Mouse (Mus musculus) hindbrain, embryonic 12.5 days (tissue): ENCODE results near the gene Rplp1. TPM values are rescaled to one million over a fixed set of nuclear protein-coding genes. Genes with fewer than 3 reads are reported as not detected.

Experiments
- ATAC-seq: fragments of 200-750 bp; cut with Nextera tagmentation; 2 replicates; pipeline ENCODE4 v1.8.0; 2017; ENCODE audit warnings: moderate TSS enrichment; ENCODE audit not compliant: low FRiP score
- H3K27ac ChIP-seq: fragments of 300-500 bp; sonication (generic); 2 replicates; pipeline ENCODE4 v1.5.1; 2016; ENCODE audit warnings: mild to moderate bottlenecking
- H3K27me3 ChIP-seq: fragments of 300-500 bp; sonication (generic); 2 replicates; pipeline ENCODE4 v1.6.1; 2016; ENCODE audit warnings: mild to moderate bottlenecking
- H3K36me3 ChIP-seq: fragments of 300-500 bp; sonication (generic); 2 replicates; pipeline ENCODE4 v1.6.1; 2016; ENCODE audit warnings: mild to moderate bottlenecking
- H3K4me1 ChIP-seq: fragments of 300-500 bp; sonication (generic); 2 replicates; pipeline ENCODE4 v1.6.1; 2016
- H3K4me2 ChIP-seq: fragments of 300-500 bp; sonication (generic); replicated peaks from 2 replicates; pipeline ENCODE4 v1.6.1; 2016; ENCODE audit warnings: mild to moderate bottlenecking
- H3K4me3 ChIP-seq: fragments of 300-500 bp; sonication (generic); 2 replicates; pipeline ENCODE4 v1.5.1; 2016; ENCODE audit warnings: mild to moderate bottlenecking
- H3K9ac ChIP-seq: fragments of 300-500 bp; sonication (generic); 2 replicates; pipeline ENCODE4 v1.6.1; 2016; ENCODE audit warnings: mild to moderate bottlenecking, moderate library complexity
- H3K9me3 ChIP-seq: fragments of 300-500 bp; sonication (generic); replicated peaks from 2 replicates; pipeline ENCODE4 v1.6.1; 2016; ENCODE audit warnings: mild to moderate bottlenecking
- WGBS: fragments of 180-500 bp; shearing (Covaris S2); methylation state at CpG from one replicate; pipeline ENCODE4 v1.1.7; 2016; 5-methylcytosine and 5-hydroxymethylcytosine counted together
- polyA plus RNA-seq: library from polyadenylated mRNA; unstranded; fragments of >200 nt; fragmentation: Nextera tagmentation; extraction: Ambion mirVana; gene quantifications from 2 replicates; pipeline ENCODE4 v1.2.1, GENCODE M21; 2016

Gene Rplp1
- 692 and 796 TPM in 2 replicates for polyA plus RNA-seq

DNA sequence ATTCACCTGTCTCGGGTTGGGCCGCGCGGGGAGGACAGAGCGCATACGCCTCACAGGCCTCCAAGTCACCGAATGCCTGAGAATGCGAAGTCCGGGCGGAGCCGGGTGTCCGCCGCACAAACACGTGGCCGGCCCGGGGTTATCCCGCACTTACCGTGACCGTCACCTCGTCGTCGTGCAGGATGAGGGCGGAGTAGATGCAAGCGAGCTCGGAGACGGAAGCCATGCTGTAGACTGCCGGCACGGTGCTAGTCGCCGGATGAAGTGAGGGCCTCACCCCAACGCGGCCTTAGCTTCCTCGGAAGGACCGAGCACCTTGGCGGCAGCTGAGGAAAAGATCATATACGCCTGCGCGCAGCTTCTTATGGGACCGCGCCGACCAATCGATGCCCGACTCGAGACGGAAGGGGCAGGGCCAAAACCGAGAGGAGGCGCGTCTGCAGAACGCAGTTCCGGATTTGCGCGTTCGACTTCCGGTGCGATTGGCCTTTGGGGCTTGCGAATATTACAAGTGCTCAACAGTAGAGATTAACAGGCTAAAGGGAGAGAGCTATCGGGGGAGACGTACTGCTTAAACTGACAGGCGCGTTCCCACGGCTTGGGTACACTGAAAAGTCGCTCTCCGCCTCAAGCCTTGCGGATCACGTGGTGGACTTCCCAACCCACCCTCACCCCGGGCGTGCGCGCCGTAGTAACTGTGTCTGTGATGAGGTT lies at the start of gene Rplp1:
Gene Rplp1 (minus strand): TSS at position 340 of the 714 bp plus-strand sequence.
- Histone ChIP-seq H3K9ac (peak within 1 kb of the TSS; percentile 86), H3K4me2 (peak within 1 kb of the TSS; percentile 87), H3K36me3 (peaks cover 32% of the 10 kb centered on the region), H3K9me3 (no peaks in the 10 kb centered on the region), H3K27me3 (no peaks in the 10 kb centered on the region), H3K4me1 (peaks cover 11% of the 10 kb centered on the region), H3K4me3 (peak within 1 kb of the TSS; percentile 88), H3K27ac (peak within 1 kb of the TSS; percentile 95)
- peak; percentile 96 for ATAC-seq
- 0% methylated on average over 70 of the region's 70 CpGs for WGBS

DNA sequence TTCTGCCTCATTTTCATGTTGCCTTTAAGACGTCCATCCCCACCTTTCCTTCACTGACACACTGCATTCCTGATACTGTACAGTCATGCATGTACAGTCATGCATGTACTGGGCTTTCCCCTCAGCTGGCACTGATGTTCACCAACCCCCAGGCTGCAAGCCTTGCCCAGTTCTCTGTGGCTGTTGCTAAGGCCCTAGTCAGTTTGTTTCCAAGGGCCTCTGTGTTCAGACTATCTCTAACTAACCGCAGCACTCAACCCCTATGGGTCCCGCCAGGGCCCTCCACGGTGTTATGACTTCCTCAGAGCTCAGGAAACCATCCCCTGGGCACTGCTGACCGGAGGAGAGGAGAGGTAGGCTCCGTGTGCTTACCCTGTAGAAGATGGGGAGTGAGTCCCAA lies 49.0 kb upstream of the Rplp1 start:
- Histone ChIP-seq H3K4me2 (no peak overlapping the region), H3K4me1 (peaks cover 7% of the 10 kb centered on the region; the same call in 1 of the 2 replicates), H3K9me3 (no peaks in the 10 kb centered on the region), H3K36me3 (no peaks in the 10 kb centered on the region), H3K9ac (no peak overlapping the region), H3K27me3 (no peaks in the 10 kb centered on the region), H3K27ac (no peak overlapping the region), H3K4me3 (no peak overlapping the region)
- ATAC-seq, result no peak
- WGBS, result 77% methylated on average over 6 of the region's 6 CpGs

DNA sequence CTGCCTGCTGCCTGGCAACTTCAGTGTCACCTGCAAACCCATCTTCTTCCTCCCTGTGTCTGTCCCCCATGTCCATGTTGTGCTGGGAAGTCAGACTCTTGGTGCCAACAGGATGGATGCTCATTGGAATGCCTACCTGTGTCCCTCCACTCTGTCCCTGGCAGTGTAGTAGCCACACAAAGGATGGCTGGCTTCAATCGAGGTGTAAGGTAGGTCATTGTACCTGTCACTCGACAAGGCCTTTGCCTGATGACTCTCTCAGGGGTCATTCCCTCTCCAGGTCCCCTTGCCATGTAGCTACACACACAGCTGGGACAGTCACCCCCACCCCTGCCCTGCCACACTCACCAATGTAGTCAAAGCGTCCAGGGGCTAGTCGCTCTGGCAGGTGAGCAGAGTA lies 46.8 kb upstream of the Rplp1 start:
- Histone ChIP-seq H3K27me3 (no peaks in the 10 kb centered on the region), H3K9ac (no peak overlapping the region), H3K36me3 (no peaks in the 10 kb centered on the region), H3K4me3 (no peak overlapping the region), H3K9me3 (no peaks in the 10 kb centered on the region), H3K27ac (no peak overlapping the region), H3K4me2 (no peak overlapping the region), H3K4me1 (peaks cover 7% of the 10 kb centered on the region; the same call in 1 of the 2 replicates)
- ATAC-seq, result no peak
- 83% methylated on average over 4 of the region's 4 CpGs for WGBS

DNA sequence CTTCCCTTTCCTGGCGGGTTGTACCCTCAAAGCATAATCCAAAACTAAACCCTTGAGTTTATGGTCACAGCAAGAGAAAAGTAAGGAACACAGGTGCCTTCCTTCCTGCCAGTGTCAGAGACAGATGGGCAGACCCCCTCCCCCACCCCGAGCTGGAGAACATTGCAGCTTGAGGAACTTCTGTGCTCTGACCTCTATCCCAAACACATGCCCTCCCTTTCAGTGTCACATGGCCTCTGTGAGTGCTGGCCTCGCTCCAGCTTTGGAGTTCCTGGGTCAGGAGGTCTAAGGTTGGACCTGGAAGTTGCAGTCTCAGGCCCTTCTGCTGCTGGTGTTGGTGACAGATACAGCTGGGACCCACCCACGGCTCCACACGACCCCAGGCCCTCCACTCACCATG lies 46.4 kb upstream of the Rplp1 start:
- Histone ChIP-seq H3K9ac (no peak overlapping the region), H3K4me3 (no peak overlapping the region), H3K9me3 (no peaks in the 10 kb centered on the region), H3K4me2 (no peak overlapping the region), H3K27ac (no peak overlapping the region), H3K36me3 (no peaks in the 10 kb centered on the region), H3K27me3 (no peaks in the 10 kb centered on the region), H3K4me1 (peaks cover 7% of the 10 kb centered on the region; the same call in 1 of the 2 replicates)
- WGBS, result 62% methylated on average over 5 of the region's 5 CpGs
- no peak for ATAC-seq

DNA sequence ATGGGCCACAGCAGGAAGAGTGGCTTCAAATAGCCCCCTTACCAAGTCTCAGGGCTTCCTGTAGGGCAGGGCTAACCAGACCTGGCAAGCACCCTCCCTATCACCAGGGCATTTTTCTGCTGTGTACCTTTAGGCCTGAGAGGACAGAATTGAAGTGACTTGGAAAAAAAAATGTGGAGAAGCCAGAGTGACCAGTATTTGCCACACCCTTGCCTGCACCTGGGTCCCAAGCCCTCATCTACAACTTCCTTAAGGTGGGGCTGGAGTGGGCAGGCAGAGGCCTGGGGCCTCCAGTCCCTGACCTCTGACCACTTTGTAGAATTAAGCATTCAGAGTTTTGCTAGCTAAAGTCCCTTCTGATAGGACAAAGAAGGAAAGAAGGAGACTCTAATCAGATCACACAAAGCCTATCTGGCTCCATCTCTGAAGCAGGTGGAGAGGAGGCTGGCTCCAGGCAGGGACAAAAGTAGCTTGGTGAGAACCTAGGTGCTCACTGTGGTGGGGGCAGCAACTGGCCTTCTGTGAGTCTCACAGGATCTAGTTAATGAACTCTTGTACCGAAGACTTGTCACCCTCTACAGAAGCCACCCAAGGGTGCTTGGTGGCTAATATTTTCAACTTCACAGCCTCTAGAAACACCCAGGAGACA lies 45.7 kb upstream of the Rplp1 start:
- no peak overlapping the region for H3K27ac ChIP-seq
- no peak for ATAC-seq
- H3K4me3 ChIP-seq, result no peak overlapping the region
- 97% methylated on average over 1 of the region's 1 CpGs for WGBS
- H3K36me3 ChIP-seq, result no peaks in the 10 kb centered on the region
- no peak overlapping the region for H3K9ac ChIP-seq
- H3K4me1 ChIP-seq, result peaks cover 7% of the 10 kb centered on the region; the same call in 1 of the 2 replicates
- no peaks in the 10 kb centered on the region for H3K9me3 ChIP-seq
- no peak overlapping the region for H3K4me2 ChIP-seq
- no peaks in the 10 kb centered on the region for H3K27me3 ChIP-seq

DNA sequence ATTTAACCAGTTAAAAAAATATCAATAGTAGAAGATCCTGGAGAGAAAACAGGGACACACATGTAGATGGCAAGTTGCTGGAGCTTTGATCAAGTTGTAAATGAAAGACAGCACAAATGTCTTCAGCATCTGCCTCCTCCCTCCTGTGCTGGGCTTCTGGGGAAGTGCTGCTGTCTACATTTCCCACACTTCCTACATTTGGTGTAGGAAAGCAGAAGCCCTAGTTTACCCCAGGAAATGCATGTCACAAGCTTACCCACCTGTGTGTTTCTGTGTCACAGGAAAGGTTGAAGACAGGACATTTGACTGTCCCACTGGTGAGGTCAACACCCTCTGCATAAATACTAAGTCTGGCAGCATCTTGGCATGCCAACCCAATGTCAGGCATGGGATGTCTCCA lies 40.4 kb upstream of the Rplp1 start:
- peaks cover 6% of the 10 kb centered on the region; the same call in 1 of the 2 replicates for H3K4me1 ChIP-seq
- H3K27ac ChIP-seq, result no peak overlapping the region
- no peak overlapping the region for H3K9ac ChIP-seq
- no peaks in the 10 kb centered on the region for H3K36me3 ChIP-seq
- no peak for ATAC-seq
- H3K4me3 ChIP-seq, result no peak overlapping the region
- H3K27me3 ChIP-seq, result no peaks in the 10 kb centered on the region
- no peaks in the 10 kb centered on the region for H3K9me3 ChIP-seq
- H3K4me2 ChIP-seq, result no peak overlapping the region

DNA sequence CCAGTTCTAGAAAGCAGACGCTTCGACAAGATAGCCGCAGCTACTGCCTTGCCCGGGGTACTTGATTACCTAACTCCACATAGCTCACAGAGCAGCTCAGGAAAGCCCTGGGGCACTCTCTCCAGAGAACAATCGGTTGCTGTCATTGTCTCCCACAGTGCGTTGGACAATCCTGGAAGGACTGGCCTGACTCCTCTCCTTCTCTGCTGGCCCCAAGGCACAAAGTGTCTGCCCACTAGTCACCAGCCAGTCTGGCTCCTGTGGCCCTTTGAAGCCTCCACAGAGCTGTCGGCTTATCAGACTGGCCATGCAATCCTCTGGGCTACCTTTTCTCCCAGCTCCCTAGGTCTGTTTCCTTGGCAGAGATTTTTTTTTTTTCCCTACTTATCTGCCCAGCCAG lies 37.9 kb upstream of the Rplp1 start:
- Histone ChIP-seq H3K9me3 (no peaks in the 10 kb centered on the region), H3K27ac (no peak overlapping the region), H3K4me1 (peaks cover 16% of the 10 kb centered on the region), H3K9ac (no peak overlapping the region), H3K36me3 (no peaks in the 10 kb centered on the region), H3K27me3 (no peaks in the 10 kb centered on the region), H3K4me2 (no peak overlapping the region), H3K4me3 (no peak overlapping the region)
- ATAC-seq, result no peak
- WGBS, result 51% methylated on average over 7 of the region's 7 CpGs

DNA sequence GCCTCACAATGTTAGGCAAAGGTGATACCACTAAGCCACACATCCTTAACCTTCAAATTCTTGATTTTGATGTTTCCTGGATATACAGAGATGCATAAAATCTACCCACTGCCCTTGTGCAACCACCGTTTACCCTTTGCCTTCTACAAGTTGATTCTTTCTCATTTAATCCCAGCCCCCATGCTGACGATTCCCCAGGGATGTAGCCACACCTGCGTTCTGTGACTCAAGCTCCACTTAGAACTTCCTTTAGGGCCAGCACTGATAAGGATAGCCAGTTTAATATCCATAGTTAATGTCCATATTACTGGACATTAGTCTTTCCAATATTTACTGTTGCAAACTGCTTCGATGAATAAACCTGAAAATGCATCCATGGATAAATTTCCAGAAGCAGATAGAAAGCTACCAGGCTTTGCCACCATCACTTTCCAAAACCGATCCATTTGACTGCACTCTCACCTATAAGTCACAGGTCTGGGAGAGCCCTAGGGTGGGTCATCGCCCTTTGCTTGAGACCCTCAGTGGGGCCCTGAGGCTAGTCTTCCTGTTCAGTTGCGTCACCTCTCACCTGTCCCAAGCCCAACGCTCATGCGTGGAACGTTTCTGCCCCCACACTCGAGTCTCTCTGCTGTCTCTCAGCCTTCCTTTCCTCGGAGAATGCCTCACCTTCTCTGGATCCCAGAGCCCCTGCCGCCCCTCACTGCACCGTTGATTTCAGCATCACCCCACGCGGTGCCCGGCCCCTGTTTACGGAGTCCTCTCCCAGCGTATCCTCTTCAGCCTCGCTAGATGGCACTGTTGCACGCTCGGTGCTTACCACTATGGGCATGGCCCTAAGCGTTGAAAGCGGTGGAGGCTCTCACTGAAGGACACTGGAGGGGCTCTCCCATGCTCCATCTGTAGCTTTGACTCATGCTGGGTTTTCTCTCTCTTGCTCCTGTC lies 33.3 kb upstream of the Rplp1 start:
- Histone ChIP-seq H3K4me1 (peaks cover 24% of the 10 kb centered on the region), H3K27ac (peak overlapping the region; percentile 70; the same call in 1 of the 2 replicates), H3K9ac (peak overlapping the region; percentile 52), H3K4me2 (peak overlapping the region; percentile 97), H3K27me3 (no peaks in the 10 kb centered on the region), H3K9me3 (no peaks in the 10 kb centered on the region), H3K4me3 (peak overlapping the region; percentile 75), H3K36me3 (no peaks in the 10 kb centered on the region)
- peak; percentile 71 for ATAC-seq
- 7% methylated on average over 24 of the region's 24 CpGs for WGBS

DNA sequence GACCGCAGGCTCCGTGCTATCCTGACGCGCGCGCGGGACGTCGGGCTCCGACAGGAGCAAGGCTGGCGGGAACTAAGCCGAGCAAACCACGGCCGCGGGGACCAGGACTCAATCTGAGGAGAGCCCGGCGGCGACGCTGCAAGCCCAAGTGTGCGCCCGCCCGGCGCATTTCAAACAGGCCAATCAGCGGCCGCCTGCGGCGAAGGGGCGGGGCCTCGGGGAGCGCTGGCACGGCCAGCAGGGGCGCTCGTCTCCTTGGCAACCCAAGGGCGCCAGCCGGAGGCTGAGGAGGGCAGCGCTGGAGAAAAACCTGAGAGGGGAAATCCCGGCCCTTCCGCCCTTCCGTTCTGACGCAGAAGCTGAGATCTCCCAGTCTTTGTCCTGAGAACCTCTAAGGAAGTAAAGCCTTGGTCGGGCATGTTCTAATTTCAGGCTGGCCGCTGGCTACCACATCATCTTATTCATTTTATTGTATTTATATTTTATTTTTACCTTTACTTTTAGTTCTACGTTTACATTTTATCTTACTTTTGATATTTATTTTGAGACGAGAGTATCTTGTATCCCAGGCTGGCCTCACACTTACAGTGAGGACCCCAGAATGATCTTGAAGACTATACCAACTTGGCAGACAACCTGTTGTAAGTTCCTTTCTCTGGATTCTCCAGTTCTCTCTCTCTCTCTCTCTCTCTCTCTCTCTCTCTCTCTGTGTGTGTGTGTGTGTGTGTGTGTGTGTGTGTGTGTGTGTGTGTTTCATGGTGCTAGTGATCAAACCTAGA lies 32.5 kb upstream of the Rplp1 start, which contains the start of gene Kif23:
Gene Kif23 (minus strand): TSS at position 152 of the 779 bp plus-strand sequence.
- under 1% methylated on average over 44 of the region's 44 CpGs for WGBS
- Histone ChIP-seq H3K9ac (peak within 1 kb of the TSS; percentile 82), H3K27me3 (no peaks in the 10 kb centered on the region), H3K36me3 (no peaks in the 10 kb centered on the region), H3K4me2 (peak within 1 kb of the TSS; percentile 97), H3K27ac (peak within 1 kb of the TSS; percentile 70), H3K9me3 (no peaks in the 10 kb centered on the region), H3K4me1 (peaks cover 18% of the 10 kb centered on the region), H3K4me3 (peak within 1 kb of the TSS; percentile 75)
- peak; percentile 92 for ATAC-seq

DNA sequence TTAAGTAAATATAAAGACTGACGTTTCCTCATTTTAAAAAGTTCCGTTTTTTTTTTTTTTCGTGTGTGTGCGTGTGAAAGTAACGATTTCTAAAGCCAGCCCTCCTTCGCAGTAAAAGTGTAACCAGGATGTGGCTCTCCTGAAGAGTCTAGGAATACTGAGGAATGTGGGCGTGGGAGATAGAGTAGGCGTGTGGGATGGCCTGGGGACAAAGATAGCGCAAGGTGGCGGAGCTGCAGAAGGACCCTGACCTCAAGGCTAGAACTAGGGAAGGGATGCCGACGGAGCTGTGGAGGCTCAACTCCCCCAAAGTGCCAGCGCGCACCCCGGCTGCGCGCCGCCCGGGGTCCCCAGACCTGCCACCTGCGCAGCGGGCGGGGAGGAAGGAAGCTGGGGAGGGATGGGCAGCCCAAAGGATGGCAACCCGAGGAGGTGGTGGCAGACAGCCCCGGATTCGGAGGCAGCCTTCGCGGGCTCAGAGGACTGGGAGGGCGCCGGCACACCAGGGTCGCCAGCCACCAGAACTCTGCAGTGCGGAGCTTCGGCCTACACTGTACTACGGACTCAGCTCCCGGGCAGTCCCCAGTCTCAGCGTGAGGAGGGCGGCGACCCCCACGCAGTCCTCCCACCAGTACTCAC lies 31.8 kb upstream of the Rplp1 start:
- Histone ChIP-seq H3K27me3 (no peaks in the 10 kb centered on the region), H3K4me1 (peaks cover 18% of the 10 kb centered on the region), H3K4me2 (peak overlapping the region; percentile 97), H3K36me3 (peaks cover 5% of the 10 kb centered on the region; the same call in 1 of the 2 replicates), H3K4me3 (peak overlapping the region; percentile 75), H3K27ac (peak overlapping the region; percentile 70), H3K9me3 (no peaks in the 10 kb centered on the region), H3K9ac (peak overlapping the region; percentile 82)
- ATAC-seq, result peak; percentile 83
- under 1% methylated on average over 35 of the region's 38 CpGs for WGBS

DNA sequence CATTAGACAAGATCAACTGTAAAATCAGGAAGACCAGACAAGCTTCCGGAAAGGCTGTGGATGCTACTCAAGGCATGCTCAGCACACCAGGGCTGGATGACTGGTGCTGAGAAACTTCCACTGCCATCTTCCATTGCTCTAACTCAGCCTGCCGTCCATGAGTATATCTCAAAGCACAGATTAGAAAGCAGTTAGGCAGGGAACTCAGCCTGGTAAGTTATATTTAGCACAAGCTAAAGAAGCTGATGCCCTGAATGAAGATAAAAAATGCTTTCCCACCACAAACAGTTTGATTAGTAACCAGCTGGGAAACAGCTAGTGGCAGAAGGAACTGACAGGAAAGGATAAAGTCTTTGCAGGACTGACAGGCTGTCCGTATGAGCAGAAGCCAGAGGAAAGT lies 26.7 kb upstream of the Rplp1 start:
- no peak overlapping the region for H3K4me3 ChIP-seq
- ATAC-seq, result no peak
- H3K27me3 ChIP-seq, result no peaks in the 10 kb centered on the region
- 0 out of 2 replicates have a peak, but pooled peaks cover 6% of the 10 kb centered on the region for H3K4me1 ChIP-seq
- H3K27ac ChIP-seq, result no peak overlapping the region
- H3K9ac ChIP-seq, result no peak overlapping the region
- no peaks in the 10 kb centered on the region for H3K9me3 ChIP-seq
- WGBS, result 91% methylated on average over 3 of the region's 3 CpGs
- H3K36me3 ChIP-seq, result peaks cover 39% of the 10 kb centered on the region
- no peak overlapping the region for H3K4me2 ChIP-seq
